Mouse (Mus musculus) myocyte (in vitro differentiated cells): ENCODE measurements around the gene Samd4b. TPM values are rescaled to one million over a fixed set of nuclear protein-coding genes. Genes with fewer than 3 reads are reported as not detected.

Experiments
- H3K27me3 ChIP-seq: one replicate; pipeline ENCODE4 v1.6.1; 2011; ENCODE audit not compliant: control insufficient read depth, insufficient read depth, insufficient read length
- H3K36me3 ChIP-seq: one replicate; pipeline ENCODE4 v1.6.1; 2011; ENCODE audit not compliant: control insufficient read depth, insufficient read depth
- H3K4me2 ChIP-seq: one replicate; pipeline ENCODE4 v1.6.1; 2011; ENCODE audit warnings: low read depth, control low read depth
- H3K4me3 ChIP-seq: one replicate; pipeline ENCODE4 v1.5.1; 2011; ENCODE audit warnings: mild to moderate bottlenecking, control low read depth, moderate library complexity
- H3K79me2 ChIP-seq: one replicate; pipeline ENCODE4 v1.6.1; 2011; ENCODE audit not compliant: control insufficient read depth, insufficient read depth
- H3ac ChIP-seq: one replicate; pipeline ENCODE4 v1.6.1; 2011; ENCODE audit not compliant: control insufficient read depth, insufficient read length
- CEBPB ChIP-seq: IDR thresholded peaks from 2 replicates; pipeline ENCODE4 v1.6.1; 2011; ENCODE audit warnings: mild to moderate bottlenecking, moderate library complexity; ENCODE audit not compliant: poor library complexity, insufficient read depth, severe bottlenecking
- E2F4 ChIP-seq: IDR thresholded peaks from one replicate; pipeline ENCODE4 v1.6.1; 2011; ENCODE audit warnings: mild to moderate bottlenecking, control low read depth, moderate library complexity; ENCODE audit not compliant: insufficient read depth
- MAX ChIP-seq: IDR thresholded peaks from one replicate; pipeline ENCODE4 v1.6.1; 2011; ENCODE audit warnings: low read depth, mild to moderate bottlenecking, control low read depth
- MYOD1 ChIP-seq, 3 experiments: IDR thresholded peaks; one replicate each; pipeline ENCODE4 v1.6.1; 2011; ENCODE audit warnings: control low read depth in 2 of 3, low read depth in 2 of 3, mild to moderate bottlenecking in 2 of 3, moderate library complexity in 1 of 3; ENCODE audit not compliant: insufficient read length in 2 of 3, control insufficient read depth in 1 of 3
- MYOG ChIP-seq, 3 experiments: IDR thresholded peaks; one replicate each; pipeline ENCODE4 v1.6.1; 2011; ENCODE audit warnings: control low read depth in 2 of 3, low read depth in 2 of 3, mild to moderate bottlenecking in 2 of 3; ENCODE audit not compliant: insufficient read length in 2 of 3, control insufficient read depth in 1 of 3, insufficient read depth in 1 of 3
- POLR2A ChIP-seq: IDR thresholded peaks from one replicate; pipeline ENCODE4 v1.6.1; 2011; ENCODE audit warnings: low read depth, mild to moderate bottlenecking, control low read depth, moderate library complexity; ENCODE audit not compliant: insufficient read length
- POLR2AphosphoS2 ChIP-seq: IDR thresholded peaks from one replicate; pipeline ENCODE4 v1.6.1; 2011; ENCODE audit warnings: low read depth, control low read depth; ENCODE audit not compliant: insufficient read length
- REST ChIP-seq: IDR thresholded peaks from one replicate; pipeline ENCODE4 v1.6.1; 2011; ENCODE audit warnings: mild to moderate bottlenecking, control low read depth, moderate library complexity; ENCODE audit not compliant: insufficient read depth, insufficient read length
- SRF ChIP-seq: IDR thresholded peaks from one replicate; pipeline ENCODE4 v1.6.1; 2011; ENCODE audit warnings: low read depth; ENCODE audit not compliant: control insufficient read depth, insufficient read length
- TCF12 ChIP-seq: IDR thresholded peaks from one replicate; pipeline ENCODE4 v1.6.1; 2011; ENCODE audit warnings: mild to moderate bottlenecking, control low read depth; ENCODE audit not compliant: poor library complexity, insufficient read depth, severe bottlenecking
- TCF3 ChIP-seq: IDR thresholded peaks from one replicate; pipeline ENCODE4 v1.6.1; 2011; ENCODE audit warnings: low read depth, control low read depth; ENCODE audit not compliant: insufficient read length
- USF1 ChIP-seq: IDR thresholded peaks from one replicate; pipeline ENCODE4 v1.6.1; 2011; ENCODE audit warnings: low read depth, mild to moderate bottlenecking, control low read depth, moderate library complexity
- polyA plus RNA-seq: library from polyadenylated mRNA; unstranded; fragments of >200 nt; fragmentation: generic; extraction: Trizol; gene quantifications from one replicate; pipeline ENCODE4 v1.2.1, GENCODE M21; 2012; ENCODE audit warnings: missing spikeins

Samd4b gene
- polyA plus RNA-seq, 1 experiment = 29.4 TPM

GRCm38 (mm10) chr7:28555939-28556535 lies 41.9 kb downstream of the Samd4b start:
- H3K79me2 ChIP-seq = no peaks in the 10 kb centered on the region
- H3K4me3 ChIP-seq = no peak overlapping the region
- H3K36me3 ChIP-seq = no peaks in the 10 kb centered on the region
- H3K27me3 ChIP-seq = no peaks in the 10 kb centered on the region
- H3ac ChIP-seq = no peak overlapping the region
- H3K4me2 ChIP-seq = no peak overlapping the region
- TF ChIP-seq POLR2AphosphoS2 (no peak), MAX (no peak), POLR2A (no peak), REST (no peak), TCF12 (no peak), CEBPB (no peak), SRF (no peak), USF1 (no peak), TCF3 (no peak), MYOG (IDR thresholded peaks at IDR 0.05; ENCODE audit: control insufficient read depth in 1 of 3, insufficient read depth in 1 of 3, insufficient read length in 2 of 3, low read depth in 2 of 3) (no peak), MYOD1 (IDR thresholded peaks at IDR 0.05; ENCODE audit: control insufficient read depth in 1 of 3, insufficient read length in 2 of 3, low read depth in 2 of 3) (no peak), E2F4 (no peak)

- Histone ChIP-seq H3K36me3 (no peaks in the 10 kb centered on the region), H3K27me3 (no peaks in the 10 kb centered on the region), H3K79me2 (no peaks in the 10 kb centered on the region), H3ac (no peak overlapping the region), H3K4me3 (no peak overlapping the region), H3K4me2 (no peak overlapping the region)
- TF ChIP-seq SRF = no peak
- no peak for TF ChIP-seq MYOD1 (IDR thresholded peaks at IDR 0.05; ENCODE audit: control insufficient read depth in 1 of 3, insufficient read length in 2 of 3, low read depth in 2 of 3)
- no peak for TF ChIP-seq MYOG (IDR thresholded peaks at IDR 0.05; ENCODE audit: control insufficient read depth in 1 of 3, insufficient read depth in 1 of 3, insufficient read length in 2 of 3, low read depth in 2 of 3)
- no peak for TF ChIP-seq MAX
- TF ChIP-seq TCF3 = no peak
- no peak for TF ChIP-seq USF1
- TF ChIP-seq REST = no peak
- TF ChIP-seq CEBPB = no peak
- no peak for TF ChIP-seq POLR2AphosphoS2
- no peak for TF ChIP-seq E2F4
- TF ChIP-seq POLR2A = no peak
- TF ChIP-seq TCF12 = no peak
Observed at GRCm38 (mm10) chr7:28553076-28553475, 44.9 kb downstream of the Samd4b start.

GRCm38 (mm10) chr7:28547628-28548027 lies 50.3 kb downstream of the Samd4b start:
- Histone ChIP-seq H3K4me2 (no peak overlapping the region), H3ac (no peak overlapping the region), H3K79me2 (no peaks in the 10 kb centered on the region), H3K27me3 (peaks cover 38% of the 10 kb centered on the region), H3K4me3 (no peak overlapping the region), H3K36me3 (no peaks in the 10 kb centered on the region)
- no peak for TF ChIP-seq CEBPB

- H3K79me2 ChIP-seq = no peaks in the 10 kb centered on the region
- TF ChIP-seq POLR2AphosphoS2 (no peak), MYOG (IDR thresholded peaks at IDR 0.05; ENCODE audit: control insufficient read depth in 1 of 3, insufficient read depth in 1 of 3, insufficient read length in 2 of 3, low read depth in 2 of 3) (no peak)
- no peaks in the 10 kb centered on the region for H3K36me3 ChIP-seq
- no peak within 1 kb of the TSS for H3ac ChIP-seq
- no peak within 1 kb of the TSS for H3K4me2 ChIP-seq
- no peak within 1 kb of the TSS for H3K4me3 ChIP-seq
- H3K27me3 ChIP-seq = peaks cover 38% of the 10 kb centered on the region
Observed at GRCm38 (mm10) chr7:28547154-28547553, 50.8 kb downstream of the Samd4b start, which contains the start of gene Nccrp1. Nccrp1 (minus strand) TSS chr7:28547254.

- Histone ChIP-seq H3K4me2 (no peak overlapping the region), H3K27me3 (peaks cover 38% of the 10 kb centered on the region), H3K4me3 (no peak overlapping the region), H3ac (no peak overlapping the region), H3K36me3 (no peaks in the 10 kb centered on the region), H3K79me2 (no peaks in the 10 kb centered on the region)
- TF ChIP-seq MYOG (IDR thresholded peaks at IDR 0.05; ENCODE audit: control insufficient read depth in 1 of 3, insufficient read depth in 1 of 3, insufficient read length in 2 of 3, low read depth in 2 of 3) (peak in 1 of 3 experiments; percentile 20), CEBPB (no peak)
Observed at GRCm38 (mm10) chr7:28546649-28547048, 51.3 kb downstream of the Samd4b start.
